Mouse (Mus musculus) ES-E14 (cell line): ENCODE results near the gene Snapin.

Experiments used
- HCFC1 ChIP-seq: IDR thresholded peaks from 2 replicates; pipeline ENCODE4 v1.6.1; 2012; ENCODE audit warnings: low read length, inconsistent platforms, borderline replicate concordance; ENCODE audit not compliant: insufficient read depth
- ZC3H11A ChIP-seq: IDR thresholded peaks from 2 replicates; pipeline ENCODE4 v1.6.1; 2012; ENCODE audit warnings: low read depth, mild to moderate bottlenecking, inconsistent platforms, low read length, borderline replicate concordance

GRCm38 (mm10) chr3:90515242-90515641 lies 24.4 kb upstream of the Snapin start:
- TF ChIP-seq HCFC1: no peak
- no peak for TF ChIP-seq ZC3H11A
